Mouse (Mus musculus) layer of hippocampus, postnatal 10 days (tissue): ENCODE results near the gene Dnajc8. TPM values are rescaled to one million over a fixed set of nuclear protein-coding genes. Genes with fewer than 3 reads are reported as not detected.
"Not testable (repeated sequence)": the region's sequence is repeated elsewhere in the genome, so short reads cannot be mapped to it uniquely, and the experiment has no call there.

Source experiments
- DNase-seq, 2 experiments: peaks; one replicate each; pipeline ENCODE4 v3.0.0; 2021; ENCODE audit warnings: low spot score in 2 of 2
- total RNA-seq, 2 experiments: library from RNA; stranded (reverse); gene quantifications; 2 replicates each; pipeline ENCODE4 v1.2.3; 2021

The Dnajc8 gene
- total RNA-seq, 2 experiments from 2014 or later: 90.4 to 93.7 TPM

- DNase-seq: peak; percentile 22 to 28
Observed at GRCm38 (mm10) chr4:132563965-132564364, 28.6 kb downstream of the Dnajc8 start, which contains the start of gene Ptafr. Gene Ptafr, plus strand, starts transcription at chr4:132564067.

- DNase-seq: peak; percentile 19 to 29
Observed at GRCm38 (mm10) chr4:132565089-132565747, 29.9 kb downstream of the Dnajc8 start.

- DNase-seq: no peak
Observed at GRCm38 (mm10) chr4:132567361-132567779, 32.0 kb downstream of the Dnajc8 start.

- no peak for DNase-seq
Observed at GRCm38 (mm10) chr4:132569115-132569514, 33.8 kb downstream of the Dnajc8 start.

- DNase-seq: no peak
Observed at GRCm38 (mm10) chr4:132571190-132571589, 35.8 kb downstream of the Dnajc8 start.

- no peak for DNase-seq
Observed at GRCm38 (mm10) chr4:132573327-132573726, 38.0 kb downstream of the Dnajc8 start.

GRCm38 (mm10) chr4:132574809-132575347 is 39.5 kb downstream of the Dnajc8 start:
- DNase-seq: no peak

GRCm38 (mm10) chr4:132583781-132584180 is 48.4 kb downstream of the Dnajc8 start:
- no peak for DNase-seq

- no peak for DNase-seq
Observed at GRCm38 (mm10) chr4:132584975-132585374, 49.6 kb downstream of the Dnajc8 start.

- no peak for DNase-seq
Observed at GRCm38 (mm10) chr4:132586282-132586681, 50.9 kb downstream of the Dnajc8 start.

GRCm38 (mm10) chr4:132588512-132588911 is 53.2 kb downstream of the Dnajc8 start:
- DNase-seq: no peak

- DNase-seq: no peak
Observed at GRCm38 (mm10) chr4:132590642-132591041, 55.3 kb downstream of the Dnajc8 start.

- DNase-seq: no peak
Observed at GRCm38 (mm10) chr4:132592958-132593357, 57.6 kb downstream of the Dnajc8 start.

GRCm38 (mm10) chr4:132594191-132594590 is 58.8 kb downstream of the Dnajc8 start:
- no peak for DNase-seq

- no peak for DNase-seq
Observed at GRCm38 (mm10) chr4:132598861-132599260, 63.5 kb downstream of the Dnajc8 start.

- no peak for DNase-seq
Observed at GRCm38 (mm10) chr4:132599764-132600163, 64.4 kb downstream of the Dnajc8 start.

GRCm38 (mm10) chr4:132600465-132600864 is 65.1 kb downstream of the Dnajc8 start:
- no peak for DNase-seq

GRCm38 (mm10) chr4:132601242-132601641 is 65.9 kb downstream of the Dnajc8 start:
- not testable (repeated sequence) for DNase-seq

Other genes with a start within 250 kb of the Dnajc8 start
- 1 to 10 TPM; 1.8 to 2.6 TPM for gene Rab42, start 232.2 kb upstream of the Dnajc8 start, total RNA-seq
- 10 to 100 TPM; 25.7 to 29.2 TPM for gene Trnau1ap, start 206.0 kb upstream of the Dnajc8 start, total RNA-seq
- 10 to 100 TPM; 17.7 to 20.1 TPM for gene Rcc1, start 181.9 kb upstream of the Dnajc8 start, total RNA-seq
- 10 to 100 TPM in 1 of 2 experiments, 1 to 10 TPM in 1; 8.1 to 11.1 TPM for gene Phactr4, start 113.1 kb upstream of the Dnajc8 start, total RNA-seq
- gene Med18, start 71.6 kb upstream of the Dnajc8 start, total RNA-seq: 10 to 100 TPM in 1 of 2 experiments, 1 to 10 TPM in 1; 9.8 to 10.8 TPM
- gene Sesn2, start 25.0 kb upstream of the Dnajc8 start, total RNA-seq: 10 to 100 TPM; 15.3 to 16.1 TPM
- gene Atpif1, start 1.9 kb upstream of the Dnajc8 start, total RNA-seq: 100 to 1,000 TPM; 649 to 727 TPM
- gene Ptafr, start 28.5 kb downstream of the Dnajc8 start, total RNA-seq: 1 to 10 TPM; 1.0 to 1.3 TPM
- gene Eya3, start 103.4 kb downstream of the Dnajc8 start, total RNA-seq: 10 to 100 TPM; 16.3 to 23.3 TPM
- 1 to 10 TPM; 2.2 to 2.8 TPM for gene Xkr8, start 197.0 kb downstream of the Dnajc8 start, total RNA-seq
- gene Smpdl3b, start 221.7 kb downstream of the Dnajc8 start, total RNA-seq: 1 to 10 TPM in 1 of 2 experiments, under 1 TPM in 1; 0.87 to 1.2 TPM
- 10 to 100 TPM; 14.1 to 15.7 TPM for gene Rpa2, start 232.8 kb downstream of the Dnajc8 start, total RNA-seq